Mouse (Mus musculus) frontal cortex, postnatal 36 days (tissue): ENCODE data around the gene Htr2a.

Source experiments
- DNase-seq, 2 experiments: peaks; one replicate each; pipeline ENCODE4 v3.0.0; 2022; ENCODE audit warnings: low spot score in 2 of 2

The Htr2a gene

DNA sequence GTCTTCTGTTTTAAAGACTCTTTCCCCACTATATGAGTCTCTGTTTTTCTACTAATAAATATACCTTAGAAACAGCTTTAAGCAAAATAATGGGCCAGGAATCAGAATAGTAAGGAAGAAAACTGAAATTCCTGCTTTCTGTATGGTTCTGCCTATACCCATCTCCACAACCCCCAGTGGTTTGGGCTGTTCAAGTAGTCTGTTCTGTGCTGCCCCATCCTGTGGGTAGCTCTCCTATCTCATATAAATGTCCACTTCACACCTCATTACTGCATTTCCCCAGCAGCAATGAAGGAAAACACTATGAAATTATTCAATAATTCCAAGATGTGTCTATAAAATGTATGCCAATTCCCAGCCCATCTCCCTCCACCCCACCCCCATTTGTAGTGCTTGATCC lies 56.8 kb downstream of the Htr2a start:
- no peak for DNase-seq

DNA sequence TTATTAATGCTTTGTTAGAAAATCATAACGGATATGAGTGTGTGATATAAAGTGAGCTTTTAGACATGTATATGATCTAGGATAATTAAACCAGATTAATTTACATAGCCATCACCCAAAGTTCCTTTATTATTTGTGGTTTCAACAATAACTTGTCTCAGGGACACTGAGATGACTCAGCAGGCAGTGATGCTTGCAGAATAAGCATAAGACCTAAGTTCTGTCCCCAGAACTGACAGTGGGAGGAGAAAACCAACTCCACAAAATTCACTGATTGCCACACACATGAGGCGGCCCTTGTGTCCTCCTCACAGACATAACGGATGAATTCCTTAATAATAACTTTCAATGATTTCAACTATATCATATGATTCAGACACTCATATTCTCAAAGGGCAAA lies 58.6 kb downstream of the Htr2a start:
- DNase-seq: no peak

DNA sequence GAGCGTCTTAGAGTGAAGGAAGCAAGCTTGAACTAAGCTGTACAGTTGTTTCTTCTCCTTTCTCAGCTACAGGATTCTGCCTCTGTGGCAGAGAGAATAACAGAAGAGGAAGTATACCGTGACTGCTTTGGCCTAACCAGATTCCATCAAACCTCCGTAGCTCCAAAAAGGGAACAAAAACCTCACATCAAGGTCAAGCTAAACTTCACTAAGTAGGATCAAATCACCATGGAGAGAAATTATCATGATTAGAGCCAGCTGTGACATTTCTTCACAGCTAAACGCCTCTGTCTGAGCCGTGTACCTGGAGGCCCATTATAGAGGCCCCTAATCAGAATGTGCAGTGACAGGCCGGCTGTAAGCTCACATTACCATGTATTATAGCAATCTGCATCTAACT lies 63.3 kb downstream of the Htr2a start:
- DNase-seq: no peak

DNA sequence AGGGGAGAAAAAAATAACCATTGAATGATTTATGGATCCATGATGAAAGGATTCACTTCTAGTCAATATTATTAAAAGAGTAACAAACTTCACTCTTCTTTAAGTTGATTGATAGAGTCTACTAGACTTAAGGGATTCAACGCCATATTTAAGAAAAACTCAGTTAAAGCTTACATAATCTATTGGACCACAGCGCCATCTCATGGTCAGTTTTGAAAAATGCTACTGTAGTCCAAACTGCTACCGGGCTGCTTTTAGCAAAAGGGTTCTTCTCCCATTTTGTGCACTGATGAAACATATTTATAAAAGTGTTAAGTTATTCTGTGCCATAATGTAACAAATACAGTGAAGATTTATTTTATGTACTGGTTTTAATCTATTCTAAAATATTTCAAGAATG lies 68.4 kb downstream of the Htr2a start:
- peak; percentile 33 to 52 for DNase-seq

DNA sequence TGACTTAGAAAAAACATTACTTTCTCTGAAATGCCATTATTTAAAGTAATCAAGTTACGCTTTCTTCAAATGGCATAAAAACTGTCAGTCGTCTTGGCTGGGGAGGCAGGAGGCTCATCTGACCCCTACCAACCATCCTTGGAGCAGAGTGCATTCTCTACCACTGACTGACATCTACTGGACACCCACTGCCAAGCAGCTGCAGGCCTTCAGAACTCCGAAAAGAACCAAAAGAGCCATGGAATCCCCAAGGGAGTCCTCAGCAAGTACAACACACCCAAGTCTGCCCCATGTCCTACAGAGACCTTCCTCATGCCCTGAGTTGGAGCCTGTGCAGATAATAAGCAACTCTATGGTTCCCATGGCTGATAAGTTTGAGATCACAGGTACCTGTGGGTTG lies 82.9 kb downstream of the Htr2a start:
- DNase-seq: no peak

DNA sequence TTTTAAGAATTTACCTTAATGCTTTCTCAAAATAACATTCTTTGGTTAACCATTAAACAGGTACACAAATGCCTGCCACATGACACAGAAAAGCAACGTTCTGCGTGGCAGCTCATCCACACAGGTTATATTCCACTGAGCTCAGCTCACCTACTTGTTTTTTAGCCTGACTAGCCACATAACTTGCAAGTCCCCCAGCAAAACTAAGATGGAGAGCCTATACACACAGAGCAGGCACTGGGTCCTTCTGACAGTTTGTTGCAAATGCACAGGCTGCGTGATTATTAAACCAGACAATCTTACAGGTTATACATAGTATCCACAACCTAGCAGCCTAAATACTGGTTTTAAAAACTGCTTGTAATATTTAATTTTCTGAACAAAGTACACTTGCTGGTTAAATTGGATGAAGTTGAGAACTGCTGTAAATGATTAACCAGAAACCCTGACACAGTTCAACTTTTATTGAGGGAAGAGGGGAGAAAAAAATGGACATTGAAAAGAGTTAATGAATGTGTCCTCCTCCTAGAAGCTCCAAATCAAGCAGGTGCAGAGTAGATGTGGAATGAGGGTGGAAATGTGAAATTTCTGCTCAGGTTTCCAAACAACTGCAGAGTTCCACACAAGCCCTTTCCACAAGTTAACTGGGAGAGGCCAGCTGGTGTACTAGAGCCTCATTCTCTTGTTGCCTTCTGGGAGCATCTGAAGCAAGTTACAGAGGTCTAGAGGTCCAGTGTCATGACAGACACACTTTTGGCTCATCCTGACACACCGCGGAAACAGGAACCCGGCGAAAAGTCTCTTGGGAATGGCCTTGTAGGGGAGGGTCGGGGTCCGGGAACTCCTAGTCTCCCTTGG lies 90.8 kb downstream of the Htr2a start:
- DNase-seq: peak in 1 of 2 experiments; percentile 11

DNA sequence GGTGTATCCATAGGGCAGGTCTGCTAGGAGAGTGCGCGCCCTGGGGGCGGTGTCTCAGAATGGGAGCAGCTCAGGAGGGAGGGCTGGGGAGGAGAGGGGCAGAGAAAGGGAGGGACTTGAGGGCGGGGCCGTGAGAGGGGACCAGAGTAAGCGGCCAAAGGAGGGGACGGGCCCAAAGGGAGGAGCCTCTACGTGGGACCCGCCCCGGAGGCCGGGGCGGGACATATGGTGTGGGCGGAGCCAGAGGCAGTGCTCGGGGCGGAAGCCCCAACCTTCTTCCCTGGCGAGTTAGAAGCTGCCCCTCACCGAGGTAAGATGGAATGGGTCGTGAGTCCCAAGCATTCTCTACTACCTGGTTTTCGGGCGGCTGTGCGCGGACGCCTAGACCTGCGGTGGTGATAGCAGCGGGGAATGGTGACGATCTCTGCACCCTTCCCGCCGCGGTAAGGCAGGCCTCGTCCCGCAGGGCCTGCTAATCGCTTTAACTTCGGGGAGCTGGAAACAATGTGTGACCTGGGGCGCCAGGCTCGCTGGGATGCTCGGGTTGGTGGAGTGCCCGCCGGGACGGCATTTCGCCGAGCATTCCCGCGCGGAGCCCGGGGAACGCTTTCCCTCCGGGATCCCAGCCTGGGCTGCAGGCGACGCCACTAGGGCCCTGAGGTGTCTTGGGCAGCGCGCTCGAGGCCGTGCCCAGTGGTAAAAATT lies 91.6 kb downstream of the Htr2a start, which contains the start of gene Esd:
Gene Esd, plus strand, starts transcription at position 219 of the 705 bp plus-strand sequence.
- DNase-seq: peak; percentile 84 to 87

DNA sequence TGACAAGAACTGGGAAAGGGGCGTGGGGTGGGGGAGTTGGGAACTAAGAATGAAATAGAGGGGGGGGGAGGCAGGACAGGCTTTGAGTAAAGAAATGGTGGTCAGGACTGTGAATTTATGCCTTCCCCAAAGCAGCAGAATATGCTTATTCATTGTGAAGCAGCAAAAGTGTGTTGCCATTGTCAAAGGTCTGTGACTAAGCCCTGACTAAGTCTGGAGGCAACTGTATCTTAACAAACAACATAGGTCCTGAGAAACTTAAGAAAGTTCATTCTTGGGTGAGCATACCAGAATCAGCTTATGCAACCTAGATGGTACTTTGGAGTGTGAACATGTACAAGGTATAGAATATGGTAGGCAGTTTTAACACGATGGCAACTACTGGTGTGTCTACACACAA lies 92.8 kb downstream of the Htr2a start:
- no peak for DNase-seq

DNA sequence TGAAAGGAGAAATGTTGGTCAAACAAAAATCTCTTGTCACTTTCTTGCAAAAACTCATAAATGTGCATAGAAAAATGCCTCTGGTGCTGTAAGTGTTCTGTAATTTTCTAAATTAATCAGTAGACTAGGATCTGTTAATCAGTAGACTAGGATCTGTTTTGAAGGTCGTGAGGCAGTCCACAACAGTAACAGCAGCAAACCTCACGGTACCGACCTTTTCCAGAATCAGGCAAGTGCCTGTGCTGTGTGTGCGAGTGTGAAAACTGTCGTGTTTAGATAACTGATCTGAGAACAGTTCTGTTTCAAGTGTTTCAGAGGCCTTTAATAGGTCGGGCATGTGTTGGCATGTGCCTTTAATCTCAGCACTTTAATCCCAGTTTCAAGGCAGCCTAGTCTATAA lies 94.8 kb downstream of the Htr2a start:
- DNase-seq: no peak

DNA sequence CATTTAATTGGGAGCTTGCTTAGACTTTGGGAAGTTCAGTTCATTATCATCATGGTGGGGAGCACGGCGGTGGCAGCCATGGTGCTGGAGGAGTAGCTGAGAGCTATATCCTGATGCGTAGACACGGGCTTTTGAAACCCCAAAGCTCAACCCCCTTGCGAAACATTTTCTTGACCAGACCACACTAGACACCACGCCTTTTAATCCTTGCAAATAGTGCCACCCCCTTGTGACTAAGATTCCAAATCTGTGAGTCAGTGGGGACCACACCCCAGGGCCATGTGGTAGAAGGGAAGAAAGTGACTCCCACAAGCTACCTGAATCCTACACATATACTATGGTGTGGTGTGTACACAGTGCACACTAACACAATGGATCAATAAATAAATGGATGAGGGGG lies 96.2 kb downstream of the Htr2a start:
- DNase-seq: no peak
